Mouse (Mus musculus) hindbrain, embryonic 10.5 days (tissue): ENCODE measurements around the gene Ctla4. TPM values are rescaled to one million over a fixed set of nuclear protein-coding genes. Genes with fewer than 3 reads are reported as not detected.

Experiments used
- DNase-seq: peaks from one replicate; pipeline ENCODE4 v3.0.0-alpha.2; 2017; ENCODE audit warnings: low spot score
- H3K27ac ChIP-seq: fragments of 300-500 bp; sonication (generic); 2 replicates; pipeline ENCODE4 v1.5.1; 2016; ENCODE audit warnings: mild to moderate bottlenecking, moderate library complexity
- H3K27me3 ChIP-seq: fragments of 300-500 bp; sonication (generic); 2 replicates; pipeline ENCODE4 v1.6.1; 2016; ENCODE audit warnings: mild to moderate bottlenecking; ENCODE audit not compliant: poor library complexity, insufficient read depth, severe bottlenecking
- H3K36me3 ChIP-seq: fragments of 300-500 bp; sonication (generic); 2 replicates; pipeline ENCODE4 v1.6.1; 2016; ENCODE audit warnings: mild to moderate bottlenecking, moderate library complexity
- H3K4me1 ChIP-seq: fragments of 300-500 bp; sonication (generic); replicated peaks from 2 replicates; pipeline ENCODE4 v1.6.1; 2016; ENCODE audit warnings: mild to moderate bottlenecking
- H3K4me3 ChIP-seq: fragments of 300-500 bp; sonication (generic); 2 replicates; pipeline ENCODE4 v1.5.1; 2016; ENCODE audit warnings: mild to moderate bottlenecking, moderate library complexity
- H3K9me3 ChIP-seq: fragments of 300-500 bp; sonication (generic); 2 replicates; pipeline ENCODE4 v1.6.1; 2016; ENCODE audit warnings: mild to moderate bottlenecking, moderate library complexity
- WGBS: fragments of 180-500 bp; shearing (Covaris S2); methylation state at CpG from one replicate; pipeline ENCODE4 v1.1.7; 2016; 5-methylcytosine and 5-hydroxymethylcytosine counted together
- polyA plus RNA-seq: library from polyadenylated mRNA; unstranded; fragments of >200 nt; fragmentation: Nextera tagmentation; extraction: Ambion mirVana; gene quantifications from 2 replicates; pipeline ENCODE4 v1.2.1, GENCODE M21; 2016

Ctla4 gene
- polyA plus RNA-seq, 1 experiment from 2014 or later = not detected

DNA sequence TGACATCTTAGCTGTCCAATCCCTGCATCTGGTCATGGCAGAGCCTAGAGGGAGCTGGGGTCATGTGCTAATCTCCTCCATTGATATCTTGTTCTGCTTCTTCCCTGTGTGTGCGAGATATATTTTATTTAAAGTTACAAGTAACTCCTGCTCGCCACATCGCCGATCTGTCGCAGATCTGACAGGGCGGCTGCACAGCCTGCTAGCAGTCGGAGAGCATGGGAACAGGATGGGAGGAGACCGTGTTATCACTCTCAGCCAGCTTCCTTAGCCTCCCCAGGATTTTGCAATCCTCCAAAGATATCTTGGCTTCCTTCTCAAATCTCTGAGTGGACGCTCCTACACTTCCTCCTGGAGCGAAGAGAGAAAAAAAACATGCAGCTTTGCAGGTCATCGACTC, 73.7 kb downstream of the Ctla4 start:
- WGBS = 86% methylated on average over 11 of the region's 11 CpGs
- Histone ChIP-seq H3K27me3 (no peaks in the 10 kb centered on the region), H3K4me1 (no peaks in the 10 kb centered on the region), H3K4me3 (no peak overlapping the region), H3K36me3 (no peaks in the 10 kb centered on the region), H3K9me3 (no peaks in the 10 kb centered on the region), H3K27ac (no peak overlapping the region)
- no peak for DNase-seq

DNA sequence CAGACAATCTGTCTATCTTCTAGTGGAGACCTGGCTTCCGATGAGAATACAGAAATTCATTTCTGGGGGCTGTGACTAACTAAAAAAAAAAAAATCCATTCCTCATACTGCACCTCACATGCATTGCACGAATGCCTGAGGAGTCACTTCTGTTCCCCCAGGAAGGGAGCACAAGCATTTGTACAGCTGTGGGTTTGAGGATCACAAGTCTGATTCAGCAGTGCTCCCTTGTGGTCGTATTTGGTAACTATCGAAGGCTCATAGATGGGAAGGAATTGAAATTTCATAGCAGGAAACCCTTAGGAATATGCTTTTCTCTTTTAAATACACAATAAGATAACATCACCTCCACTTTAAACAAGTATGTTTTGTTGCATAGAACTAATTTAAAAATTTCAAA, 74.3 kb downstream of the Ctla4 start:
- H3K27ac ChIP-seq = no peak overlapping the region
- H3K9me3 ChIP-seq = no peaks in the 10 kb centered on the region
- no peak overlapping the region for H3K4me3 ChIP-seq
- H3K36me3 ChIP-seq = no peaks in the 10 kb centered on the region
- H3K4me1 ChIP-seq = no peaks in the 10 kb centered on the region
- 34% methylated on average over 4 of the region's 4 CpGs for WGBS
- no peaks in the 10 kb centered on the region for H3K27me3 ChIP-seq
- DNase-seq = peak; percentile 31

DNA sequence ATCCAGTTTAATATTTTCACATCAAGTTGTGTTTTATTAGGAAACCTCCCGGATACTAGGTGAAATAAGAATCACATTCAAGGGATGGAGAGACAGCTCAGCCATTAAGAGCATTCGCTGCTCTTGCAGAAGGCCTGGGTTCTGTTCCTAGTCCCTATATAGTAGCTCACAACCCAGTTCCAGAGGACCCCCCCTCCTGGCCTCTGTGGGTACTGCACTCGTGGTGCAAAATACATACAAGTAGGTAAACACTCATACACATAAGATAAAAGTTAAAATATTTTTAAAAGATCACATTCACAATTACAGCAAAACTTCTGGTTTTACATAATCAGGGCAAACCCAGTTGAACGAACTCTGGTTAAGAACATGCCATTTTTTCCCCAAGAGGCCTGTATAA, 75.3 kb downstream of the Ctla4 start:
- DNase-seq = no peak
- no peaks in the 10 kb centered on the region for H3K4me1 ChIP-seq
- H3K27me3 ChIP-seq = no peaks in the 10 kb centered on the region
- no peak overlapping the region for H3K4me3 ChIP-seq
- H3K27ac ChIP-seq = no peak overlapping the region
- no peaks in the 10 kb centered on the region for H3K9me3 ChIP-seq
- 89% methylated on average over 4 of the region's 4 CpGs for WGBS
- no peaks in the 10 kb centered on the region for H3K36me3 ChIP-seq

Other genes starting within 250 kb of the Ctla4 start
- gene Cd28, start 170.2 kb upstream of the Ctla4 start, polyA plus RNA-seq = 0.03 and 0.10 TPM in 2 replicates
- 0.13 and 0.20 TPM in 2 replicates for gene Icos, start 90.9 kb downstream of the Ctla4 start, polyA plus RNA-seq